Mouse (Mus musculus): ENCODE results near the gene Ccm2.

Ccm2 gene

GRCm38 (mm10) chr11:6528186-6529006, 18.3 kb upstream of the Ccm2 start:
- DNase-seq (ENCODE audit: inconsistent age in 2 of 2, low spot score in 1 of 2): peak; percentile 98 to 100

GRCm38 (mm10) chr11:6529961-6530360, 16.7 kb upstream of the Ccm2 start:
- DNase-seq (ENCODE audit: inconsistent age in 2 of 2, low spot score in 1 of 2): peak in 1 of 2 experiments; percentile 50

- DNase-seq (ENCODE audit: inconsistent age in 2 of 2, low spot score in 1 of 2): peak in 1 of 2 experiments; percentile 21
These were observed 15.9 kb upstream of the Ccm2 start for GRCm38 (mm10) chr11:6530746-6531145.

- no peak for DNase-seq (ENCODE audit: inconsistent age in 2 of 2, low spot score in 1 of 2)
These were observed 2.0 kb upstream of the Ccm2 start for GRCm38 (mm10) chr11:6544683-6545082.

- peak in 1 of 2 experiments; percentile 26 for DNase-seq (ENCODE audit: inconsistent age in 2 of 2, low spot score in 1 of 2)
These were observed 1.4 kb upstream of the Ccm2 start for GRCm38 (mm10) chr11:6545186-6545856.

GRCm38 (mm10) chr11:6545857-6546192, 862 bp upstream of the Ccm2 start:
- DNase-seq (ENCODE audit: inconsistent age in 2 of 2, low spot score in 1 of 2): no peak

- DNase-seq (ENCODE audit: inconsistent age in 2 of 2, low spot score in 1 of 2): peak; percentile 83 to 91
These were observed 472 bp downstream of the Ccm2 start for GRCm38 (mm10) chr11:6547037-6547680.

GRCm38 (mm10) chr11:6547696-6548325, 1.1 kb downstream of the Ccm2 start:
- DNase-seq (ENCODE audit: inconsistent age in 2 of 2, low spot score in 1 of 2): peak in 1 of 2 experiments; percentile 66

- DNase-seq (ENCODE audit: inconsistent age in 2 of 2, low spot score in 1 of 2): peak in 1 of 2 experiments; percentile 32
These were observed 3.1 kb downstream of the Ccm2 start for GRCm38 (mm10) chr11:6549770-6550169.

GRCm38 (mm10) chr11:6550201-6550600, 3.5 kb downstream of the Ccm2 start:
- no peak for DNase-seq (ENCODE audit: inconsistent age in 2 of 2, low spot score in 1 of 2)

GRCm38 (mm10) chr11:6558234-6558633, 11.5 kb downstream of the Ccm2 start:
- no peak for DNase-seq (ENCODE audit: inconsistent age in 2 of 2, low spot score in 1 of 2)

- peak in 1 of 2 experiments; percentile 20 for DNase-seq (ENCODE audit: inconsistent age in 2 of 2, low spot score in 1 of 2)
These were observed 13.3 kb downstream of the Ccm2 start for GRCm38 (mm10) chr11:6559996-6560395.

GRCm38 (mm10) chr11:6560655-6561360, 14.1 kb downstream of the Ccm2 start:
- DNase-seq (ENCODE audit: inconsistent age in 2 of 2, low spot score in 1 of 2): peak in 1 of 2 experiments; percentile 47

- peak in 1 of 2 experiments; percentile 21 for DNase-seq (ENCODE audit: inconsistent age in 2 of 2, low spot score in 1 of 2)
These were observed 14.8 kb downstream of the Ccm2 start for GRCm38 (mm10) chr11:6561474-6561873.

- peak in 1 of 2 experiments; percentile 37 for DNase-seq (ENCODE audit: inconsistent age in 2 of 2, low spot score in 1 of 2)
These were observed 15.7 kb downstream of the Ccm2 start for GRCm38 (mm10) chr11:6562359-6562758.

- no peak for DNase-seq (ENCODE audit: inconsistent age in 2 of 2, low spot score in 1 of 2)
These were observed 16.5 kb downstream of the Ccm2 start for GRCm38 (mm10) chr11:6563201-6563600.

GRCm38 (mm10) chr11:6566496-6566895, 19.8 kb downstream of the Ccm2 start:
- no peak for DNase-seq (ENCODE audit: inconsistent age in 2 of 2, low spot score in 1 of 2)

- DNase-seq (ENCODE audit: inconsistent age in 2 of 2, low spot score in 1 of 2): no peak
These were observed 21.3 kb downstream of the Ccm2 start for GRCm38 (mm10) chr11:6567951-6568350.

GRCm38 (mm10) chr11:6568584-6569409, 22.1 kb downstream of the Ccm2 start:
- peak; percentile 31 to 66 for DNase-seq (ENCODE audit: inconsistent age in 2 of 2, low spot score in 1 of 2)

GRCm38 (mm10) chr11:6569410-6569777, 22.7 kb downstream of the Ccm2 start:
- DNase-seq (ENCODE audit: inconsistent age in 2 of 2, low spot score in 1 of 2): peak; percentile 67 to 73

All from adrenal gland, adult (tissue).